Mouse (Mus musculus) midbrain, embryonic 16.5 days (tissue): ENCODE results near the gene Gde1. TPM values are rescaled to one million over a fixed set of nuclear protein-coding genes. Genes with fewer than 3 reads are reported as not detected.

Source experiments
- ATAC-seq: fragments of 200-750 bp; cut with Nextera tagmentation; 2 replicates; pipeline ENCODE4 v1.8.0; 2017; ENCODE audit warnings: moderate TSS enrichment
- H3K27ac ChIP-seq: fragments of 300-500 bp; sonication (generic); 2 replicates; pipeline ENCODE4 v1.5.1; 2014; ENCODE audit warnings: mild to moderate bottlenecking, low read length, mixed read lengths
- H3K27me3 ChIP-seq: fragments of 300-500 bp; sonication (generic); 2 replicates; pipeline ENCODE4 v1.6.1; 2014; ENCODE audit warnings: low read depth, low read length, mixed read lengths; ENCODE audit not compliant: control insufficient read depth, insufficient read depth
- H3K36me3 ChIP-seq: fragments of 300-500 bp; sonication (generic); 2 replicates; pipeline ENCODE4 v1.6.1; 2014; ENCODE audit warnings: mild to moderate bottlenecking, low read length, moderate library complexity, mixed read lengths; ENCODE audit not compliant: control insufficient read depth, insufficient read depth
- H3K4me1 ChIP-seq: fragments of 300-500 bp; sonication (generic); 2 replicates; pipeline ENCODE4 v1.6.1; 2014; ENCODE audit warnings: mild to moderate bottlenecking, low read length, mixed read lengths; ENCODE audit not compliant: control insufficient read depth, insufficient read depth
- H3K4me2 ChIP-seq: fragments of 300-500 bp; sonication (generic); 2 replicates; pipeline ENCODE4 v1.6.1; 2014; ENCODE audit warnings: mild to moderate bottlenecking, low read length, mixed read lengths
- H3K4me3 ChIP-seq: fragments of 300-500 bp; sonication (generic); 2 replicates; pipeline ENCODE4 v1.5.1; 2014; ENCODE audit warnings: low read depth, mild to moderate bottlenecking, low read length, moderate library complexity, mixed read lengths
- H3K9ac ChIP-seq: fragments of 300-500 bp; sonication (generic); 2 replicates; pipeline ENCODE4 v1.6.1; 2014; ENCODE audit warnings: low read depth, low read length, mixed read lengths
- H3K9me3 ChIP-seq: fragments of 300-500 bp; sonication (generic); replicated peaks from 2 replicates; pipeline ENCODE4 v1.6.1; 2014; ENCODE audit warnings: mild to moderate bottlenecking, low read length, mixed read lengths; ENCODE audit not compliant: control insufficient read depth, poor library complexity, severe bottlenecking
- WGBS: fragments of 180-500 bp; shearing (Covaris S2); extraction: QIAGEN DNeasy Blood & Tissue Kit; methylation state at CpG from one replicate; pipeline ENCODE4 v1.1.7; 2014; 5-methylcytosine and 5-hydroxymethylcytosine counted together
- polyA plus RNA-seq: library from polyadenylated mRNA; unstranded; fragments of >200 nt; fragmentation: Nextera tagmentation; extraction: Ambion mirVana; gene quantifications from 2 replicates; pipeline ENCODE4 v1.2.1, GENCODE M21; 2015

The Gde1 gene
- polyA plus RNA-seq, 1 experiment from 2014 or later: 206 TPM

DNA sequence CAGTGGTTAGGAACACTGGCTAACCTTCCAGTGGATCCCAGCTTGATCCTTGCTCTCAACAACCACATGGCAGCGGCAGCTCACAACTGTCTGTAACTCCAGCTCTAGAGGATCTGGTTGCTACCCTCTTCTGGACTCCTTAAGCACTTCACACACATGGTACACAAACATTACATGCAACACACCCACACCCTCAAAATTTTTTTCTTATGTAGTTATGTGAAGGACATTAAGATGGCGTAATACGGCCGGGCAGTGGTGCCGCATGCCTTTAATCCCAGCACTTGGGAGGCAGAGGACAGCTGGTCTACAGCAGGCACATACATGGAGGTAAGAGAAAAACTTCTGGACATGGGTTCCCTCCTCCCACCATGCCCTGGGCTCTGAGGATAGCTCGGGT is 9.4 kb downstream of the Gde1 start:
- 96% methylated on average over 6 of the region's 6 CpGs for WGBS
- H3K9ac ChIP-seq: no peak overlapping the region
- no peak overlapping the region for H3K27ac ChIP-seq
- ATAC-seq: no peak
- H3K27me3 ChIP-seq: no peaks in the 10 kb centered on the region
- no peak overlapping the region for H3K4me2 ChIP-seq
- no peak overlapping the region for H3K4me3 ChIP-seq
- 0 out of 2 replicates have a peak, but pooled peaks cover 3% of the 10 kb centered on the region for H3K4me1 ChIP-seq
- no peaks in the 10 kb centered on the region for H3K9me3 ChIP-seq
- peaks cover 38% of the 10 kb centered on the region for H3K36me3 ChIP-seq

DNA sequence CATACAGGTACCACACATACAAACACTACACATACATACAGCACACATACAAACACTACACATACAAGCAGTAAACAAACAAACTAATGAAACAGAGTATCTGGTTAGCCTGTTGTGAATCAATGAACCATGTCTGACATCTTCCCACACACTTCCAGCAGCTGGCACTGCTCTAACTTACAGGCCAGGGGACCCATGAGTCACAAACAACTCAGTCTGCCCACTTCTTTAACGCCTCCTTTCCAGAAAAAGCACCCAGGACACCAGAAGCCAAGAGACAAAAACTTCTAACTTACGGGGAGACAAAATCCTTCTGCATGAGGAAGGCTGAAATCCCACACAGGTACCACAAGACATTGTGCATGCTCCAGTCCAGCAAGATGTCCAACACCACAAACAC is 14.3 kb downstream of the Gde1 start:
- Histone ChIP-seq H3K4me3 (no peak overlapping the region), H3K27me3 (no peaks in the 10 kb centered on the region), H3K27ac (no peak overlapping the region), H3K36me3 (peaks cover 35% of the 10 kb centered on the region), H3K4me1 (no peaks in the 10 kb centered on the region), H3K9me3 (no peaks in the 10 kb centered on the region), H3K4me2 (no peak overlapping the region), H3K9ac (no peak overlapping the region)
- ATAC-seq: no peak
- WGBS: 96% methylated on average over 2 of the region's 2 CpGs

DNA sequence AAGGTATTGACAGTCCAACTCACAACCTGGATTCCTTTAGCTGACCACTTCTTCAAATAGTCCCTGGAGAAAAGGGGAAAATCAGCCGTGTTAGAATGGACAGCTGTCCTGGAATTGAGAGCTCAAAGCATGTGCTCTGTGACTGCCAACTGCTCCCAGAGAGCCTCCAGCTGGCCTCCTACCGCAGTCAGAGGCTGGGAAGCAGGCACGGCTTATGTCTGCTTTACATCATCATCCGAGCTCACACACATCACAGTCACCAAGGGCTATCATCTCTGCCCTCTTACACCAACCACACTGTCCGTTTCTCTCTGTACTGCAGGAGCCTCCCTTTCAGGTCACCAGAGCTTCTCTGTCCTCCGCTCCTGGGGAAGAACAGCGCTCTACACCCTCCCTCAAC is 16.5 kb downstream of the Gde1 start:
- H3K36me3 ChIP-seq: peaks cover 28% of the 10 kb centered on the region

DNA sequence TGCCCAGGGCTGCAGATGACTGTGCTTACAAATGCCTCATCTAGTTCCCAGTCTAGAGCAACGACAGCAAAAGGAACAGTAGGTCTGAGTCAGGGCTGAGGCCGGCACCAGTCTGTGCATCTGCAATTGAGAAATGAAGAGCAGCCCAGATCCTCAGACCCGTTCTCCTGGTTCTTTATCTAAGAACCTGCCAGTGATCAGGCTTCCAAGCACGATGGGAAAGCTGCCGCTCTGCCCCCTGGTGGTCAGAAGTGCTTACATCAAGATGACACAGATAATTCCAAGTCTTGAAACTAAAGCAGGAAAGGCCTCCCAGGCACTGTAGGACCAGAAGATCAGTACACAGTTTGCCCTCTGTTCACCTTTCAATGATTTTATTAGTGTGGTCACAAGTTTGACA is 17.4 kb downstream of the Gde1 start:
- Histone ChIP-seq H3K9me3 (no peaks in the 10 kb centered on the region), H3K4me1 (no peaks in the 10 kb centered on the region), H3K4me2 (no peak overlapping the region), H3K9ac (no peak overlapping the region), H3K4me3 (no peak overlapping the region), H3K27ac (no peak overlapping the region), H3K36me3 (peaks cover 26% of the 10 kb centered on the region), H3K27me3 (no peaks in the 10 kb centered on the region)
- WGBS: 19% methylated on average over 5 of the region's 5 CpGs
- ATAC-seq: peak; percentile 50; the same call in 1 of the 2 replicates

More for the DNA sequence above, 16.5 kb downstream of the Gde1 start:
- Histone ChIP-seq H3K27ac (no peak overlapping the region), H3K27me3 (no peaks in the 10 kb centered on the region), H3K9ac (no peak overlapping the region), H3K4me1 (no peaks in the 10 kb centered on the region), H3K9me3 (no peaks in the 10 kb centered on the region), H3K4me2 (no peak overlapping the region), H3K4me3 (no peak overlapping the region)
- 90% methylated on average over 7 of the region's 7 CpGs for WGBS
- ATAC-seq: no peak

DNA sequence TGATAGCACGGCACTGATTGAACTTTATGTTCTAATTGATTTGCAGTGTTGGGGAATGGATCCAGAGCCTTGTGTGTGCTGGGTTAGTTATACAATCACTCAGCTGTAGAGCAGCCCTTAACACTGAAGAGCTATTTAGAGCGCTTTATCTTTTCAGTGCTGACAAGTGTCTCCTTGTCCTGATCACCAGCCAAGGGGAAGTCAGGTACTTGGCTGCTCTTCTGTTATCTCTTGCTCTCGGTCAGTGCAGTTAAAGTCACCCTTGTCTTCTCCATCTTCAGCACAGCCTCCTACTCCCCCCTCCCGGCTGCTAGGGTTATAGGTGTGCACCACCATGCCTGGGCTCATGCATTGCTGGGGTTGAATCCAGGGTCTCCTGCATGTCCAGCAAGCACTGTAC is 28.8 kb downstream of the Gde1 start:
- WGBS: 93% methylated on average over 4 of the region's 4 CpGs
- no peak overlapping the region for H3K27ac ChIP-seq
- H3K4me3 ChIP-seq: no peak overlapping the region
- no peaks in the 10 kb centered on the region for H3K9me3 ChIP-seq
- H3K4me2 ChIP-seq: no peak overlapping the region
- H3K36me3 ChIP-seq: no peaks in the 10 kb centered on the region
- no peak for ATAC-seq
- H3K9ac ChIP-seq: no peak overlapping the region
- H3K27me3 ChIP-seq: no peaks in the 10 kb centered on the region
- H3K4me1 ChIP-seq: no peaks in the 10 kb centered on the region

DNA sequence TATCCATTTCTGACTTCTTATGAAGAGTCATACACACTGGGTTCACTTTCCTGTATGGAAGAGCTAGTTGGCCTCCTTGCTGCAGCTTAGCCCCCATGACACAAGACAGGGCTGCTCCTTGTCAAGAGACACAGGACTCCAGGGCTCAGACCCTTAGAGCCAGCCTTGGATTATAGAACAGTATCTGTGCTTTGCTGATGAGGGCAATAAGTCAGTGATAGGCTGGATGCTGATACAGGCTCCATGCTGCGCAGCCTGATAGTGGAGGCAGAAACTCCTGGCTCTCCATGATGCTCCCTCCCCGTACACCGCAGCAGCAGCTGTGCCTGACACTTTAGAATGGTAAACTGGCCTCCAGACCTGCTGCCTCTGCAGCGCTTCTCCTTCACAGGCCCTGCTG is 35.4 kb downstream of the Gde1 start:
- H3K4me1 ChIP-seq: no peaks in the 10 kb centered on the region
- no peak overlapping the region for H3K4me2 ChIP-seq
- H3K9me3 ChIP-seq: no peaks in the 10 kb centered on the region
- no peak overlapping the region for H3K4me3 ChIP-seq
- no peaks in the 10 kb centered on the region for H3K27me3 ChIP-seq
- H3K36me3 ChIP-seq: no peaks in the 10 kb centered on the region
- WGBS: 69% methylated on average over 4 of the region's 4 CpGs
- ATAC-seq: no peak
- H3K9ac ChIP-seq: no peak overlapping the region
- no peak overlapping the region for H3K27ac ChIP-seq

DNA sequence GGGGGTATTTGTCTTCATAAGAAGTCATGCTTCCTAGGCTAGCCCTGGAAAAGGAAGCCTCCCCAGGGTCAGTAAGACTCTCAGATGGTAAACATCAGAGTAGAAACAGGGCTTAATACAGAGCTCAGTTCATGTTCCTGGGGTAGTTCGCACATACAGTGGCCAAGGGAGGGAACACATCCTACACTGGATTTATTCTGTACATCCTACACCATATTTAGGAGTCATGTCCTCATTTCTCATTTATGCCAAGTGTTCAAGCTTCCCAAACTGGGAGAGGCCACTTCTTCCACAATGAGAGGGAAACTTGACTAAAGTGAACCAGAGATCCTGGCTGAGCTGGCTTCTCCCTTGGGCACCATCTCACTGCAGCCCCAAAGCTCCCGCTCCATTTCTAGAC is 37.8 kb downstream of the Gde1 start:
- no peak overlapping the region for H3K9ac ChIP-seq
- 94% methylated on average over 2 of the region's 2 CpGs for WGBS
- H3K27ac ChIP-seq: no peak overlapping the region
- H3K4me3 ChIP-seq: no peak overlapping the region
- no peaks in the 10 kb centered on the region for H3K36me3 ChIP-seq
- ATAC-seq: no peak
- H3K4me1 ChIP-seq: no peaks in the 10 kb centered on the region
- no peaks in the 10 kb centered on the region for H3K27me3 ChIP-seq
- H3K4me2 ChIP-seq: no peak overlapping the region
- H3K9me3 ChIP-seq: peaks cover 7% of the 10 kb centered on the region; the same call in 1 of the 2 replicates

DNA sequence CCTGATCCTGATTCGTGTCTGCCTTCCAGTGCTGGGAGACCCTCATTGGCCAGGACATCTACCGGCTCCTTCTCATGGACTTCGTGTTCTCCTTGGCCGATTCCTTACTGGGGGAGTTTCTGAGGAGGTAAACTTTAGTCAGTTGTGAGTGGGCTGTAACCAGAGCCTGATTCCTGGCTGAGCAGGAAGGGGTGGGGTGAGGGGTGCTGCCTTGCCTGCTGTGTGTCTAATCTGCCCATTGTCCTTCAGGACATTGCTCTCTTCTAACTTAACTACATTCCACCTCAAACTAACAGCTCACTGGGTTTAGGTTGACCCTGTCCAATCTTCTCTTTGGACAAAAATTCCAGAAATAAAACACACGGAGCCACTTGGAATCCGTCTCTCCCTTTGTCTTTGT is 48.8 kb downstream of the Gde1 start:
- no peak overlapping the region for H3K4me3 ChIP-seq
- no peak overlapping the region for H3K27ac ChIP-seq
- no peak for ATAC-seq
- no peaks in the 10 kb centered on the region for H3K27me3 ChIP-seq
- WGBS: 19% methylated on average over 6 of the region's 6 CpGs
- H3K4me1 ChIP-seq: no peaks in the 10 kb centered on the region
- H3K9me3 ChIP-seq: no peaks in the 10 kb centered on the region
- H3K9ac ChIP-seq: no peak overlapping the region
- no peak overlapping the region for H3K4me2 ChIP-seq
- H3K36me3 ChIP-seq: no peaks in the 10 kb centered on the region

DNA sequence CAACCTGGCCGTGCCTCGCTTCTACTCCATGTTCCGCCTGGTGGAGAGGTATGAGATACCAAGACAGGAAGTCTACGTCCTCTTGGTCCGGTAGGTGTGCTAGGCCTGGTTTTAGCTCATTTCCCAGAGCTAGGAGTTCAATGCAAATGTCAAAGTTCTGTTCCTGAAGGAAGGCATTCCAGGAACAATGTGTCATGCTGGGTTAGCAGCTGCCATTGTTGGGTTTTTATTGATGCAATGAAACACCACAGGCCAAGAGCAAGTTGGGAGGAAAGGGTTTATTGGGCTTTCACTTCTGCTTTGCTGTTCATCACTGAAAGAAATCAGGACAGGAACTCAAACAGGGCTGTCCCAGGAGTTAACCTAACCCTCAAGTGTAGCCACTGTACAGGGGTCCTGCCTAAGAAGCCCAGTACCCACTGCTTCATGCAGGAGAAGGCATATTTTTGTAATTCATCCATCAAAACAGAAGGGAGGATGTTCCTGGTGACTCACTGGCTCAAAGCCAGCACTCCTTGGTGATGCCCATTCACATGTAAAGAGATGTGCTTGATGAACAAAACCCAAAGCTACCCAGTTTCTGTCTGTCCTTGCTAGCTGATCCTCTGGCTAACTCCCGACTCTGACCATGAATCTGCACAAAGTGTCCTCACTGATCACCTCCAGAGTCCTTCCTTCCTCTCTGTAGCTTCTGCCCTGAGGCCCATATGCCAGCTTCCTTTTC is 52.8 kb downstream of the Gde1 start:
- H3K27me3 ChIP-seq: no peaks in the 10 kb centered on the region
- no peak overlapping the region for H3K4me2 ChIP-seq
- no peaks in the 10 kb centered on the region for H3K36me3 ChIP-seq
- WGBS: 79% methylated on average over 6 of the region's 6 CpGs
- H3K27ac ChIP-seq: no peak overlapping the region
- no peaks in the 10 kb centered on the region for H3K9me3 ChIP-seq
- no peak for ATAC-seq
- no peaks in the 10 kb centered on the region for H3K4me1 ChIP-seq
- H3K4me3 ChIP-seq: no peak overlapping the region
- H3K9ac ChIP-seq: no peak overlapping the region
